In the genomic region with DNA sequence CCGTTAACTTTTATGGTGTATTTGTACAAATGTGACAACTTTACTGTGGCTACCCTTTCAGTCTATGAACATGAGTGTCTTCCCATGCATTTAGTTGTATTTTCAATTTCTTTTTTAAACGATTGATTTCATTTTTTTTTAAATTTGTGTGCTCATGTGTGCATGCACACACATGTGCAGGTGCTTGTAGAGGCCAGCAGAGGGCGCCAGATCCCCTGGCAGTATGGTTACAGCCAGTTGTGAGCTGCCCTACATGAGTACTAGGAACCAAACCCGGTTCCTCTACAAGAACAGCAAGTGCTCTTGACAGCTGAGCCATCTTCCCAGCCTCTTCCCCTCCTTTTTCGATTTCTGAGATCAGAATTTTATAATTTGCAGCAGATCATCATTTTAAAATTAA, we compare ENCODE assay signal across 19 mouse cellular contexts.
DNase-seq lines count a peak whose midpoint lies in the region; TF ChIP-seq lines count a peak whose summit lies in the region.
"Had no signal": no experiment of that assay in that cellular context is flagged by ENCODE, and none has a peak within 500 bp of the region (broad histone marks: within the 10 kb centered on the region; RNA-seq: fewer than 3 reads in every experiment).

No protein-coding gene starts in this region.

- intact Hi-C loops in gastrocnemius, adult 2 months (cut with DNase I), result no loop called here
- intact Hi-C loops in left cerebral cortex, adult 2 months (cut with DNase I), result loop anchor here (10.0 kb wide), 1 partner anchor 751 kb away; no protein-coding TSS in a partner anchor

- H3K9me3 ChIP-seq in E14TG2a.4 (ENCODE audit: low read length), result peaks cover 7% of the 10 kb centered on the region; the same call in 1 of the 2 replicates
- no peaks in the 10 kb centered on the region for H3K9me3 ChIP-seq in embryonic facial prominence, embryonic 10.5 days
- H3K9me3 ChIP-seq: heart, embryonic 15.5 days; liver, embryonic 13.5 days; neural tube, embryonic 12.5 days; stomach, embryonic 15.5 days had no signal

- WGBS in embryonic facial prominence, embryonic 10.5 days, result 80% methylated on average over 5 of the region's 5 CpGs

- no peaks in the 10 kb centered on the region for H3K36me3 ChIP-seq in E14TG2a.4 (ENCODE audit: insufficient read depth, low read length)
- no peaks in the 10 kb centered on the region for H3K36me3 ChIP-seq in embryonic facial prominence, embryonic 10.5 days (replicated peaks)
- H3K36me3 ChIP-seq: heart, embryonic 15.5 days; hindbrain, embryonic 13.5 days; liver, embryonic 13.5 days; neural tube, embryonic 12.5 days; stomach, embryonic 15.5 days had no signal

- no peak overlapping the region for H3K27ac ChIP-seq in gastrocnemius, adult 2 months
- no peak overlapping the region for H3K27ac ChIP-seq in left cerebral cortex, adult 2 months
- H3K27ac ChIP-seq in embryonic facial prominence, embryonic 10.5 days (replicated peaks), result no peak overlapping the region
- H3K27ac ChIP-seq: heart, embryonic 15.5 days; hindbrain, embryonic 13.5 days; liver, embryonic 13.5 days; neural tube, embryonic 12.5 days; stomach, embryonic 15.5 days had no signal

- H3K27me3 ChIP-seq in E14TG2a.4 (ENCODE audit: insufficient read depth, low read length), result no peaks in the 10 kb centered on the region
- H3K27me3 ChIP-seq in embryonic facial prominence, embryonic 10.5 days (replicated peaks; ENCODE audit: low read depth, poor library complexity, severe bottlenecking), result no peaks in the 10 kb centered on the region
- H3K27me3 ChIP-seq: heart, embryonic 15.5 days; hindbrain, embryonic 13.5 days; liver, embryonic 13.5 days; neural tube, embryonic 12.5 days; stomach, embryonic 15.5 days had no signal

- no peaks in the 10 kb centered on the region for H3K4me1 ChIP-seq in E14TG2a.4 (replicated peaks; ENCODE audit: low read depth, low read length)
- 0 out of 2 replicates have a peak, but pooled peaks cover 1% of the 10 kb centered on the region for H3K4me1 ChIP-seq in embryonic facial prominence, embryonic 10.5 days
- H3K4me1 ChIP-seq: liver, embryonic 13.5 days; stomach, embryonic 15.5 days had no signal

- DNase-seq in gastrocnemius, adult 2 months, result no peak
- no peak for DNase-seq in gastrocnemius, postnatal 10 days
- no peak for DNase-seq in left cerebral cortex, adult 2 months (ENCODE audit: extremely low spot score in 1 of 2, low spot score in 2 of 2)
- no peak for DNase-seq in left cerebral cortex, adult 9 months (ENCODE audit: low spot score in 2 of 2)
- DNase-seq in ZHBTc4 (ENCODE audit: low read depth, low spot score), result peak; percentile 28
- DNase-seq in embryonic facial prominence, embryonic 10.5 days (ENCODE audit: low spot score), result no peak
- DNase-seq: adrenal gland, adult 8-10 months; cerebellum, adult 18-20 months; heart, adult 18-20 months; kidney, postnatal 14 days; liver, embryonic 13.5 days; lung, postnatal 36 days; thymus, postnatal 36 days had no signal

- H3K4me3 ChIP-seq in gastrocnemius, adult 2 months, result no peak overlapping the region
- no peak overlapping the region for H3K4me3 ChIP-seq in left cerebral cortex, adult 2 months
- no peak overlapping the region for H3K4me3 ChIP-seq in E14TG2a.4 (replicated peaks; ENCODE audit: low read length)
- H3K4me3 ChIP-seq in embryonic facial prominence, embryonic 10.5 days, result no peak overlapping the region
- H3K4me3 ChIP-seq: erythroblast, embryonic 14.5 days; heart, embryonic 15.5 days; hindbrain, embryonic 13.5 days; liver, embryonic 13.5 days; neural tube, embryonic 12.5 days; stomach, embryonic 15.5 days had no signal

- peak; percentile 16; the same call in 1 of the 2 replicates for TF ChIP-seq CTCF in gastrocnemius, adult 2 months (IDR thresholded peaks at IDR 0.05)
- TF ChIP-seq CTCF in left cerebral cortex, adult 2 months (IDR thresholded peaks at IDR 0.05), result peak; percentile 13
- peak; percentile 57 for TF ChIP-seq CTCF in E14TG2a.4 (conservative IDR thresholded peaks at IDR 0.05; ENCODE audit: low read length)
